Mouse (Mus musculus): Measurements from ENCODE around the gene Scyl2. TPM values are rescaled to one million over a fixed set of nuclear protein-coding genes. Genes with fewer than 3 reads are reported as not detected.
A peak's percentile ranks its signal among the peaks of the same experiment; 100 is the strongest.
"Not testable (repeated sequence)": the region's sequence is repeated elsewhere in the genome, so short reads cannot be mapped to it uniquely, and the experiment has no call there.

Gene Scyl2
- polyA plus RNA-seq, 1 experiment from 2014 or later, result 17.1 TPM

GRCm38 (mm10) chr10:89682961-89683360 lies 3.1 kb downstream of the Scyl2 start:
- Histone ChIP-seq H3K9ac (ENCODE audit: low read length) (no peak overlapping the region), H3K4me1 (ENCODE audit: control insufficient read depth, insufficient read depth, low read length) (peaks cover 4% of the 10 kb centered on the region), H3K4me3 (ENCODE audit: low read depth, low read length) (no peak overlapping the region), H3K4me2 (ENCODE audit: low read length) (no peak overlapping the region), H3K9me3 (replicated peaks; ENCODE audit: control insufficient read depth, low read length) (no peaks in the 10 kb centered on the region), H3K27ac (ENCODE audit: low read depth, low read length) (no peak overlapping the region), H3K36me3 (ENCODE audit: control insufficient read depth, insufficient read depth, low read length) (0 out of 2 replicates have a peak, but pooled peaks cover 2% of the 10 kb centered on the region), H3K27me3 (replicated peaks; ENCODE audit: control insufficient read depth, insufficient read depth, low read length) (no peaks in the 10 kb centered on the region)
- 77% methylated on average over 10 of the region's 10 CpGs for WGBS
- ATAC-seq (no peak), DNase-seq (ENCODE audit: low spot score) (no peak)

DNA sequence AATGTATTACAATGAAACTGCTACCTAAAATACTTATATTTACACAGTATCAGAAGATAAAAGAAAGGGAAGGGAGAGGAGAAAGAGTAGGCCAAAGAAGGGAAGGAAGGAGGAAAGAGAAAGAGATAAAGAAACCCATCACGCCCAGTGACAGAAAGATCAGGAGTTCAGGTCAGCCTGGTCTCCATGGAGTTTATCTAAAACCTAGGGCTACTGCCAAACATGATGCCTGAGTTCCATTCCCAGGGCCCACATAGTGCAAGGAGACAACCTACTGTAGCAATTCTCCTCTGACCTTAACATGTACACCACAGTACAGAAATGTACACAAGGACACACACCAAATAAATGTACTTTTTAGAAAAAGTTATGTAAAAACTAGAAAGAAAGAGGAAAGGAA lies 3.9 kb downstream of the Scyl2 start:
- Histone ChIP-seq H3K27me3 (replicated peaks; ENCODE audit: control insufficient read depth, insufficient read depth, low read length) (no peaks in the 10 kb centered on the region), H3K9ac (ENCODE audit: low read length) (no peak overlapping the region), H3K27ac (ENCODE audit: low read depth, low read length) (no peak overlapping the region), H3K4me3 (ENCODE audit: low read depth, low read length) (no peak overlapping the region), H3K9me3 (replicated peaks; ENCODE audit: control insufficient read depth, low read length) (no peaks in the 10 kb centered on the region), H3K4me2 (ENCODE audit: low read length) (no peak overlapping the region), H3K4me1 (ENCODE audit: control insufficient read depth, insufficient read depth, low read length) (peaks cover 4% of the 10 kb centered on the region), H3K36me3 (ENCODE audit: control insufficient read depth, insufficient read depth, low read length) (0 out of 2 replicates have a peak, but pooled peaks cover 2% of the 10 kb centered on the region)
- DNase-seq (ENCODE audit: low spot score), result no peak
- WGBS, result 97% methylated on average over 1 of the region's 1 CpGs
- ATAC-seq, result no peak

DNA sequence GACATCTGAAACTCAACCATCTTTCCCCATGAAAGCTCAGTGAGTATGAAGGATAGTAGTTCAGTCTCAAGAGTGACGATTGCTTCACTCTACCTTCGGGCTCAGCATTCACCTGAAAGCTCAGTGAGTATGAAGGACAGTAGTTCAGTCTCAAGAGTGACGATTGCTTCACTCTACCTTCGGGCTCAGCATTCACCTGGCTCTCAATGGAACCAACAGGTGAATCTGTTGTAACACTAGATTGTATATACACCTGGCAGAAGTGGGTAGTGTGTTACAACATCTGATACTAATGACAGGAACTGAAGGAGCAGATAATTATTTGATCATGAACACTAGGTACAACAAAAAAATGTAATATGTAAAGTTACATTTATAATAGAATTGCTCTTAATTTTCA lies 4.4 kb downstream of the Scyl2 start:
- Histone ChIP-seq H3K27ac (ENCODE audit: low read depth, low read length) (no peak overlapping the region), H3K9me3 (replicated peaks; ENCODE audit: control insufficient read depth, low read length) (no peaks in the 10 kb centered on the region), H3K4me1 (ENCODE audit: control insufficient read depth, insufficient read depth, low read length) (peaks cover 4% of the 10 kb centered on the region), H3K4me3 (ENCODE audit: low read depth, low read length) (no peak overlapping the region), H3K4me2 (ENCODE audit: low read length) (no peak overlapping the region), H3K9ac (ENCODE audit: low read length) (no peak overlapping the region), H3K36me3 (ENCODE audit: control insufficient read depth, insufficient read depth, low read length) (0 out of 2 replicates have a peak, but pooled peaks cover 2% of the 10 kb centered on the region), H3K27me3 (replicated peaks; ENCODE audit: control insufficient read depth, insufficient read depth, low read length) (no peaks in the 10 kb centered on the region)
- DNase-seq (ENCODE audit: low spot score) (no peak), ATAC-seq (no peak)
- 98% methylated on average over 4 of the region's 4 CpGs for WGBS

- Histone ChIP-seq H3K4me1 (ENCODE audit: control insufficient read depth, insufficient read depth, low read length) (peaks cover 4% of the 10 kb centered on the region), H3K27ac (ENCODE audit: low read depth, low read length) (no peak overlapping the region), H3K27me3 (replicated peaks; ENCODE audit: control insufficient read depth, insufficient read depth, low read length) (no peaks in the 10 kb centered on the region), H3K4me2 (ENCODE audit: low read length) (no peak overlapping the region), H3K36me3 (ENCODE audit: control insufficient read depth, insufficient read depth, low read length) (0 out of 2 replicates have a peak, but pooled peaks cover 2% of the 10 kb centered on the region), H3K9ac (ENCODE audit: low read length) (no peak overlapping the region), H3K9me3 (replicated peaks; ENCODE audit: control insufficient read depth, low read length) (no peaks in the 10 kb centered on the region), H3K4me3 (ENCODE audit: low read depth, low read length) (no peak overlapping the region)
- DNase-seq (ENCODE audit: low spot score) (no peak), ATAC-seq (no peak)
- 94% methylated on average over 3 of the region's 3 CpGs for WGBS
Measured at GRCm38 (mm10) chr10:89680517-89680916, 5.6 kb downstream of the Scyl2 start.

DNA sequence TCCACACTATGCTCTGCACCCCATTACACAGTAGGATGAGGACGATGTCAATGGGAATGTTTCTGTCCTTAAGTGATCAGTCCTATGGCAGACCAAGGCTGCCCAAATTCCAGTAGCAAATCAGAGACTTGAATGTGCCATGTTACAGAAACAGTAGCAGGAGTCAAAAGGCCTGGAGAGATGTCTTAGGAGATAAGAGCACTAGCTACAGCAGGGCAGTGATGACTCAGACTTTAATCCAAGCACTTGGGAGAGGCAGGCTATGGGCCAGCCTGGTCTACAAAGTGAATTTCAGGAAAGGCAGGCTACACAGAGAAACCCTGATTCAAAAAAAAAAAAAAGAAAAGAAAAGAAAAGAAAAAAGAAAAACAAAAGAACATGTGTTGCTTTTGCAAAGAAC lies 6.6 kb downstream of the Scyl2 start:
- ATAC-seq (no peak), DNase-seq (ENCODE audit: low spot score) (no peak)
- 91% methylated on average over 1 of the region's 1 CpGs for WGBS
- no peak overlapping the region for H3K9ac ChIP-seq (ENCODE audit: low read length)
- no peaks in the 10 kb centered on the region for H3K27me3 ChIP-seq (replicated peaks; ENCODE audit: control insufficient read depth, insufficient read depth, low read length)
- no peak overlapping the region for H3K27ac ChIP-seq (ENCODE audit: low read depth, low read length)
- H3K4me1 ChIP-seq (ENCODE audit: control insufficient read depth, insufficient read depth, low read length), result no peaks in the 10 kb centered on the region
- H3K4me3 ChIP-seq (ENCODE audit: low read depth, low read length), result no peak overlapping the region
- H3K9me3 ChIP-seq (replicated peaks; ENCODE audit: control insufficient read depth, low read length), result no peaks in the 10 kb centered on the region
- 0 out of 2 replicates have a peak, but pooled peaks cover 2% of the 10 kb centered on the region for H3K36me3 ChIP-seq (ENCODE audit: control insufficient read depth, insufficient read depth, low read length)
- no peak overlapping the region for H3K4me2 ChIP-seq (ENCODE audit: low read length)

DNA sequence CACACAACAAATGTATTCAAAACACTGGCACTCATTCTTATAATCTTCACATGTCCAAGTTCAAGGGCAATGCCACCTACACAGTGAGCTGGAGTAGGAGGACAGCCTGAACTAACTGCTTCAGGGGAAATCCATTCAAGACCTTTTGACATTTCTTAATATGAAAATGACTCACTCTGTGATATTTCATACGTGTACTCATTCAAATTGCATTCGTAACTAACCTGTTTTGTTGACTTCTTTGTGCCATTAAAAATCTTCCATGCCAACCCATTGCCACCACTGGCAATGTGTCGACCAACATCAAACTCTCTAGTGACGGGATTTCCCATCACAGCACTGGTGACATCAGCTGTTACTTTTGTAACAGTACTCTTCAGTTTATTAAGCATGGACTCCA lies 8.0 kb downstream of the Scyl2 start:
- Histone ChIP-seq H3K4me2 (ENCODE audit: low read length) (no peak overlapping the region), H3K27ac (ENCODE audit: low read depth, low read length) (no peak overlapping the region), H3K4me3 (ENCODE audit: low read depth, low read length) (no peak overlapping the region), H3K9ac (ENCODE audit: low read length) (no peak overlapping the region), H3K36me3 (ENCODE audit: control insufficient read depth, insufficient read depth, low read length) (0 out of 2 replicates have a peak, but pooled peaks cover 2% of the 10 kb centered on the region), H3K27me3 (replicated peaks; ENCODE audit: control insufficient read depth, insufficient read depth, low read length) (no peaks in the 10 kb centered on the region), H3K4me1 (ENCODE audit: control insufficient read depth, insufficient read depth, low read length) (no peaks in the 10 kb centered on the region), H3K9me3 (replicated peaks; ENCODE audit: control insufficient read depth, low read length) (no peaks in the 10 kb centered on the region)
- ATAC-seq (no peak), DNase-seq (ENCODE audit: low spot score) (no peak)
- WGBS, result 94% methylated on average over 4 of the region's 4 CpGs

GRCm38 (mm10) chr10:89676609-89677008 lies 9.5 kb downstream of the Scyl2 start:
- peak; percentile 39 for DNase-seq (ENCODE audit: low spot score)
- no peak overlapping the region for H3K4me2 ChIP-seq (ENCODE audit: low read length)
- no peaks in the 10 kb centered on the region for H3K4me1 ChIP-seq (ENCODE audit: control insufficient read depth, insufficient read depth, low read length)
- no peaks in the 10 kb centered on the region for H3K9me3 ChIP-seq (replicated peaks; ENCODE audit: control insufficient read depth, low read length)
- H3K9ac ChIP-seq (ENCODE audit: low read length), result no peak overlapping the region
- no peaks in the 10 kb centered on the region for H3K27me3 ChIP-seq (replicated peaks; ENCODE audit: control insufficient read depth, insufficient read depth, low read length)
- WGBS, result 46% methylated on average over 4 of the region's 4 CpGs
- no peak overlapping the region for H3K4me3 ChIP-seq (ENCODE audit: low read depth, low read length)
- H3K36me3 ChIP-seq (ENCODE audit: control insufficient read depth, insufficient read depth, low read length), result no peaks in the 10 kb centered on the region
- H3K27ac ChIP-seq (ENCODE audit: low read depth, low read length), result no peak overlapping the region
- peak; percentile 52; the same call in 1 of the 2 replicates for ATAC-seq

- not testable (repeated sequence) for H3K27me3 ChIP-seq (replicated peaks; ENCODE audit: control insufficient read depth, insufficient read depth, low read length); H3K27ac ChIP-seq (ENCODE audit: low read depth, low read length); ATAC-seq; H3K9ac ChIP-seq (ENCODE audit: low read length); H3K9me3 ChIP-seq (replicated peaks; ENCODE audit: control insufficient read depth, low read length); H3K4me2 ChIP-seq (ENCODE audit: low read length); H3K36me3 ChIP-seq (ENCODE audit: control insufficient read depth, insufficient read depth, low read length); DNase-seq (ENCODE audit: low spot score); H3K4me3 ChIP-seq (ENCODE audit: low read depth, low read length); H3K4me1 ChIP-seq (ENCODE audit: control insufficient read depth, insufficient read depth, low read length)
- 94% methylated on average over 5 of the region's 5 CpGs for WGBS
Measured at GRCm38 (mm10) chr10:89670371-89670770, 15.7 kb downstream of the Scyl2 start.

- ATAC-seq, result no peak
Measured at GRCm38 (mm10) chr10:89667571-89667970, 18.5 kb downstream of the Scyl2 start.

More at GRCm38 (mm10) chr10:89667571-89667970, 18.5 kb downstream of the Scyl2 start:
- no peak overlapping the region for H3K27ac ChIP-seq (ENCODE audit: low read depth, low read length)
- no peak for DNase-seq (ENCODE audit: low spot score)
- peaks cover 11% of the 10 kb centered on the region; the same call in 1 of the 2 replicates for H3K36me3 ChIP-seq (ENCODE audit: control insufficient read depth, insufficient read depth, low read length)
- H3K4me3 ChIP-seq (ENCODE audit: low read depth, low read length), result no peak overlapping the region
- no peaks in the 10 kb centered on the region for H3K4me1 ChIP-seq (ENCODE audit: control insufficient read depth, insufficient read depth, low read length)
- H3K27me3 ChIP-seq (replicated peaks; ENCODE audit: control insufficient read depth, insufficient read depth, low read length), result no peaks in the 10 kb centered on the region
- 85% methylated on average over 7 of the region's 7 CpGs for WGBS
- no peak overlapping the region for H3K4me2 ChIP-seq (ENCODE audit: low read length)
- no peak overlapping the region for H3K9ac ChIP-seq (ENCODE audit: low read length)
- H3K9me3 ChIP-seq (replicated peaks; ENCODE audit: control insufficient read depth, low read length), result no peaks in the 10 kb centered on the region
